Comparison of ENCODE assay signal across 15 mouse cellular contexts in the genomic region with DNA sequence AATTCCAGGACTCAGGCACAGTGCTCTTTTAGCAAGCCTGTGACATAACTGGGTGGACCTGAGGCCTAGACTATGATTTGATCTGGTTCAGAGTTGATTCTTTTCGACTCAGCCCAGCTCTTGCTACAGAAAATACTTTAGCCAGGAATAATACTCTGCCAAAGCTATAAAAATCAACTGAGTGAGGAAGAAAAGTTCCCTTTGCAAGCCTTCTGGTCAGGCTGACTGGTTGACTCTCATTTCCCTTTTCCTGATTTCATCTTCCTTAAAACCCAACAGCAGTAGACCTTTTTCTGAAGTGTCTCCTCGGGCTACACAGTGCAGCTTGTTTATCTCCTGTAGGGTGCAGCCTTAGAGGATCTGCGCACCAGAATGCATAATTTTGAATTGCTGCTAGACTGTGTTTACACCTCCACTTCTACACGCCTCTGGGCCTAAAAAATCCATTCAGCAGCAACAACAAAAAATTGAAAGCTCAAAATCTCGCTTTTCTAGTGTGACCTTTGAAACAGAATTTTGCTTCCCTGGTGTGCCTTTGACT. TPM values are rescaled to one million over a fixed set of nuclear protein-coding genes. Genes with fewer than 3 reads are reported as not detected.
DNase-seq lines count a peak whose midpoint lies in the region; ATAC-seq and TF ChIP-seq lines count a peak whose summit lies in the region.
"Had no signal": no experiment of that assay in that cellular context is flagged by ENCODE, and none has a peak within 500 bp of the region (broad histone marks: within the 10 kb centered on the region; RNA-seq: fewer than 3 reads in every experiment).

No protein-coding gene starts in this region.

- DNase-seq in layer of hippocampus, adult 2 months (ENCODE audit: low spot score in 2 of 2) = no peak
- DNase-seq in layer of hippocampus, postnatal 25 days (ENCODE audit: extremely low spot score in 1 of 2, low spot score in 1 of 2) = no peak
- DNase-seq in spleen, adult 2 months (ENCODE audit: low read depth in 1 of 2, low spot score in 2 of 2) = no peak
- no peak for DNase-seq in spleen, postnatal 14 days (ENCODE audit: low spot score in 2 of 2)
- DNase-seq in thymus, postnatal 0 days (ENCODE audit: low spot score) = no peak
- DNase-seq in frontal cortex, postnatal 14 days (ENCODE audit: low spot score in 2 of 2) = no peak
- DNase-seq: cerebellum, adult 2 months; embryo, embryonic 11 days; kidney, postnatal 14 days; layer of hippocampus, postnatal 36 days; thymus, adult 18-20 months had no signal

- H3K9me3 ChIP-seq in liver, embryonic 16.5 days (replicated peaks; ENCODE audit: control insufficient read depth, low read length) = no peaks in the 10 kb centered on the region
- H3K9me3 ChIP-seq: limb, embryonic 12.5 days had no signal

- no peak; the same call in 1 of the 2 replicates for ATAC-seq in liver, embryonic 16.5 days (ENCODE audit: low read depth)
- ATAC-seq: activated CD4-positive, CD25-positive, alpha-beta regulatory T cell, adult 4 months had no signal

- H3K4me2 ChIP-seq in liver, embryonic 16.5 days (ENCODE audit: low read depth, low read length) = 0 out of 2 replicates have a peak overlapping the region, but pooled peaks have one; percentile 2
- H3K4me2 ChIP-seq: limb, embryonic 12.5 days had no signal

- WGBS in spleen, adult 2 months = 50% methylated on average over 5 of the region's 5 CpGs
- WGBS in liver, embryonic 16.5 days (ENCODE audit: insufficient replicate concordance) = 42% methylated on average over 5 of the region's 5 CpGs

- no peaks in the 10 kb centered on the region for H3K36me3 ChIP-seq in spleen, adult 2 months (ENCODE audit: control insufficient read depth, insufficient read depth, low read length)
- H3K36me3 ChIP-seq in liver, embryonic 16.5 days (ENCODE audit: control insufficient read depth, insufficient read depth) = no peaks in the 10 kb centered on the region

- TF ChIP-seq POLR2A in spleen, adult 2 months (IDR thresholded peaks at IDR 0.05; ENCODE audit: low read depth, low read length) = no peak

- no peak overlapping the region for H3K9ac ChIP-seq in liver, embryonic 16.5 days (ENCODE audit: low read depth, low read length)
- H3K9ac ChIP-seq: limb, embryonic 12.5 days had no signal

- peaks cover 21% of the 10 kb centered on the region for H3K4me1 ChIP-seq in spleen, adult 2 months (ENCODE audit: control insufficient read depth, insufficient read depth, insufficient read length)
- peaks cover 28% of the 10 kb centered on the region for H3K4me1 ChIP-seq in liver, embryonic 16.5 days (ENCODE audit: control insufficient read depth, low read depth, low read length)
- H3K4me1 ChIP-seq: limb, embryonic 12.5 days had no signal

- TF ChIP-seq CTCF in layer of hippocampus, adult 2 months (conservative IDR thresholded peaks at IDR 0.05) = 0 out of 2 replicates have a peak, but pooled peaks have one; percentile 18
- no peak for TF ChIP-seq CTCF in spleen, adult 2 months (IDR thresholded peaks at IDR 0.05; ENCODE audit: extremely low read depth, insufficient read depth, insufficient read length, insufficient replicate concordance)

- H3K27ac ChIP-seq in layer of hippocampus, adult 2 months = peak overlapping the region; percentile 51
- H3K27ac ChIP-seq in spleen, adult 2 months (ENCODE audit: insufficient read depth, low read length) = peak overlapping the region; percentile 23; the same call in 1 of the 2 replicates
- peak overlapping the region; percentile 70 for H3K27ac ChIP-seq in liver, embryonic 16.5 days (ENCODE audit: low read length)
- H3K27ac ChIP-seq: limb, embryonic 12.5 days had no signal

- H3K4me3 ChIP-seq in layer of hippocampus, adult 2 months = no peak overlapping the region
- H3K4me3 ChIP-seq in spleen, adult 2 months (ENCODE audit: extremely low read depth, insufficient read depth, insufficient read length) = no peak overlapping the region
- H3K4me3 ChIP-seq in liver, embryonic 16.5 days (ENCODE audit: low read depth, low read length) = no peak overlapping the region
- H3K4me3 ChIP-seq: erythroblast, embryonic 14.5 days; limb, embryonic 12.5 days had no signal

- H3K27me3 ChIP-seq in spleen, adult 2 months (ENCODE audit: control insufficient read depth, insufficient read depth, low read length) = no peaks in the 10 kb centered on the region
- no peaks in the 10 kb centered on the region for H3K27me3 ChIP-seq in liver, embryonic 16.5 days (ENCODE audit: control insufficient read depth, insufficient read depth, low read depth, low read length)
- H3K27me3 ChIP-seq: limb, embryonic 12.5 days had no signal

RNA-seq across cellular contexts. Expression of a gene that starts 13.6 kb away (rescaled TPM):
- total RNA-seq in layer of hippocampus, adult 2 months (2021) = 10 to 100 TPM; 20.0 to 20.7 TPM
- total RNA-seq in layer of hippocampus, postnatal 25 days (2021) = 10 to 100 TPM; 11.8 to 17.0 TPM
- 2.7 and 4.0 TPM in 2 replicates for polyA plus RNA-seq in spleen, adult 2 months (2012; rRNA removed)
- polyA plus RNA-seq in liver, embryonic 16.5 days (2015; fragmentation: Nextera tagmentation; extraction: Ambion mirVana) = 4.9 and 5.2 TPM in 2 replicates
- polyA plus RNA-seq in thymus, postnatal 0 days (2015; fragmentation: Nextera tagmentation; extraction: Ambion mirVana) = 15.8 and 17.7 TPM in 2 replicates

RNA-seq across cellular contexts. Expression of a gene that starts 14.1 kb away (rescaled TPM):
- total RNA-seq in layer of hippocampus, adult 2 months (2021) = 10 to 100 TPM; 96.4 to 96.8 TPM
- total RNA-seq in layer of hippocampus, postnatal 25 days (2021) = 100 to 1,000 TPM in 1 of 2 experiments, 10 to 100 TPM in 1; 90.9 to 121 TPM
- 4.8 and 4.9 TPM in 2 replicates for polyA plus RNA-seq in spleen, adult 2 months (2012; rRNA removed)
- 4.5 and 6.4 TPM in 2 replicates for polyA plus RNA-seq in liver, embryonic 16.5 days (2015; fragmentation: Nextera tagmentation; extraction: Ambion mirVana)
- polyA plus RNA-seq in thymus, postnatal 0 days (2015; fragmentation: Nextera tagmentation; extraction: Ambion mirVana) = 15.0 and 16.4 TPM in 2 replicates
